Mouse (Mus musculus) lung, postnatal 0 days (tissue): ENCODE data around the gene Spp2. TPM values are rescaled to one million over a fixed set of nuclear protein-coding genes. Genes with fewer than 3 reads are reported as not detected.

Experiments
- ATAC-seq: fragments of 200-750 bp; cut with Nextera tagmentation; 2 replicates; pipeline ENCODE4 v1.8.0; 2017; ENCODE audit warnings: moderate library complexity
- DNase-seq: peaks from one replicate; pipeline ENCODE4 v3.0.0-alpha.2; 2016; ENCODE audit warnings: low spot score
- H3K27ac ChIP-seq: fragments of 300-500 bp; sonication (generic); 2 replicates; pipeline ENCODE4 v1.5.1; 2014; ENCODE audit warnings: antibody characterized with exemption, mild to moderate bottlenecking, low read length, mixed read lengths
- H3K27me3 ChIP-seq: fragments of 300-500 bp; sonication (generic); replicated peaks from 2 replicates; pipeline ENCODE4 v1.6.1; 2014; ENCODE audit warnings: low read length, mixed read lengths; ENCODE audit not compliant: insufficient read depth
- H3K36me3 ChIP-seq: fragments of 300-500 bp; sonication (generic); 2 replicates; pipeline ENCODE4 v1.6.1; 2014; ENCODE audit warnings: low read length, mixed read lengths; ENCODE audit not compliant: insufficient read depth
- H3K4me1 ChIP-seq: fragments of 300-500 bp; sonication (generic); 2 replicates; pipeline ENCODE4 v1.6.1; 2014; ENCODE audit warnings: antibody characterized with exemption, low read depth, low read length, mixed read lengths; ENCODE audit not compliant: insufficient read depth
- H3K4me2 ChIP-seq: fragments of 300-500 bp; sonication (generic); replicated peaks from 2 replicates; pipeline ENCODE4 v1.6.1; 2014; ENCODE audit warnings: low read depth, mild to moderate bottlenecking, low read length, moderate library complexity, mixed read lengths
- H3K4me3 ChIP-seq: fragments of 300-500 bp; sonication (generic); 2 replicates; pipeline ENCODE4 v1.5.1; 2014; ENCODE audit warnings: low read depth, low read length
- H3K9ac ChIP-seq: fragments of 300-500 bp; sonication (generic); replicated peaks from 2 replicates; pipeline ENCODE4 v1.6.1; 2014; ENCODE audit warnings: low read depth, mild to moderate bottlenecking
- H3K9me3 ChIP-seq: fragments of 300-500 bp; sonication (generic); 2 replicates; pipeline ENCODE4 v1.6.1; 2016; ENCODE audit warnings: low read length, mixed read lengths
- CTCF ChIP-seq: IDR thresholded peaks from 2 replicates; pipeline ENCODE4 v1.5.1; 2016; ENCODE audit warnings: antibody characterized with exemption, mild to moderate bottlenecking
- EP300 ChIP-seq: IDR thresholded peaks from 2 replicates; pipeline ENCODE4 v1.6.1; 2016; ENCODE audit warnings: antibody characterized with exemption, mild to moderate bottlenecking, control low read depth
- WGBS: fragments of 180-500 bp; shearing (Covaris S2); extraction: QIAGEN DNeasy Blood & Tissue Kit; methylation state at CpG from one replicate; pipeline ENCODE4 v1.1.7; 2014; 5-methylcytosine and 5-hydroxymethylcytosine counted together
- polyA plus RNA-seq: library from polyadenylated mRNA; unstranded; fragments of >200 nt; fragmentation: Nextera tagmentation; extraction: Ambion mirVana; gene quantifications from 2 replicates; pipeline ENCODE4 v1.2.1, GENCODE M21; 2015

Spp2 gene
- polyA plus RNA-seq, 1 experiment from 2014 or later = not detected

DNA sequence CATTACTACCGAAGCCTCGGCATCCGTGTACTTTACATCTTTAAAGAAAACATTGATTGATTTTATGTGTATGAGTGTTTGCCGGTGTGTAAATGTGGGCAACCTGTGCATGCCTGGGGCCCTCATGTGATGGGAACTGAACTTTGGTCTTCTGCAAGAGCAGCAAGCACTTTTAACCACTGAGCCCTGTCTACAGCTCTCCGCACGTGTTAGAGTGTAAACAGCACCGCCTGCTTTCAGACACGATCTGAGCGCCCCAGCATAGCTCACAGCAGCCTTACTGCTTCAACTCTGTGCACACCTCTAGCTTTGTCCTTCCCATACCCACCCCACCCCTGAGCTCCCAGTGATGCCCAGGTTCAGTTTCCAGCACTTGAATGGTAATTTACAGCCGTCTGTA, 15.3 kb downstream of the Spp2 start:
- Histone ChIP-seq H3K4me3 (no peak overlapping the region), H3K4me1 (no peaks in the 10 kb centered on the region), H3K36me3 (no peaks in the 10 kb centered on the region), H3K9ac (no peak overlapping the region), H3K27ac (no peak overlapping the region), H3K4me2 (no peak overlapping the region), H3K27me3 (no peaks in the 10 kb centered on the region), H3K9me3 (no peaks in the 10 kb centered on the region)
- TF ChIP-seq CTCF (no peak), EP300 (no peak)
- no peak for DNase-seq
- ATAC-seq = no peak
- WGBS = 61% methylated on average over 10 of the region's 10 CpGs

GRCm38 (mm10) chr1:88422846-88423395, 16.2 kb downstream of the Spp2 start:
- DNase-seq = no peak
- no peaks in the 10 kb centered on the region for H3K36me3 ChIP-seq
- no peak overlapping the region for H3K9ac ChIP-seq
- ATAC-seq = no peak
- H3K27ac ChIP-seq = no peak overlapping the region
- no peak overlapping the region for H3K4me2 ChIP-seq
- no peaks in the 10 kb centered on the region for H3K27me3 ChIP-seq
- no peaks in the 10 kb centered on the region for H3K9me3 ChIP-seq
- H3K4me1 ChIP-seq = no peaks in the 10 kb centered on the region
- TF ChIP-seq EP300 (no peak), CTCF (no peak)
- WGBS = 58% methylated on average over 7 of the region's 7 CpGs
- no peak overlapping the region for H3K4me3 ChIP-seq

GRCm38 (mm10) chr1:88424602-88425252, 18.0 kb downstream of the Spp2 start:
- Histone ChIP-seq H3K4me2 (no peak overlapping the region), H3K27ac (no peak overlapping the region), H3K9ac (no peak overlapping the region), H3K36me3 (no peaks in the 10 kb centered on the region), H3K4me3 (no peak overlapping the region), H3K9me3 (no peaks in the 10 kb centered on the region), H3K27me3 (no peaks in the 10 kb centered on the region), H3K4me1 (no peaks in the 10 kb centered on the region)
- ATAC-seq (peak; percentile 40; the same call in 1 of the 2 replicates), DNase-seq (peak; percentile 78)
- TF ChIP-seq CTCF (peak; percentile 98), EP300 (no peak)
- WGBS = 20% methylated on average over 8 of the region's 8 CpGs

DNA sequence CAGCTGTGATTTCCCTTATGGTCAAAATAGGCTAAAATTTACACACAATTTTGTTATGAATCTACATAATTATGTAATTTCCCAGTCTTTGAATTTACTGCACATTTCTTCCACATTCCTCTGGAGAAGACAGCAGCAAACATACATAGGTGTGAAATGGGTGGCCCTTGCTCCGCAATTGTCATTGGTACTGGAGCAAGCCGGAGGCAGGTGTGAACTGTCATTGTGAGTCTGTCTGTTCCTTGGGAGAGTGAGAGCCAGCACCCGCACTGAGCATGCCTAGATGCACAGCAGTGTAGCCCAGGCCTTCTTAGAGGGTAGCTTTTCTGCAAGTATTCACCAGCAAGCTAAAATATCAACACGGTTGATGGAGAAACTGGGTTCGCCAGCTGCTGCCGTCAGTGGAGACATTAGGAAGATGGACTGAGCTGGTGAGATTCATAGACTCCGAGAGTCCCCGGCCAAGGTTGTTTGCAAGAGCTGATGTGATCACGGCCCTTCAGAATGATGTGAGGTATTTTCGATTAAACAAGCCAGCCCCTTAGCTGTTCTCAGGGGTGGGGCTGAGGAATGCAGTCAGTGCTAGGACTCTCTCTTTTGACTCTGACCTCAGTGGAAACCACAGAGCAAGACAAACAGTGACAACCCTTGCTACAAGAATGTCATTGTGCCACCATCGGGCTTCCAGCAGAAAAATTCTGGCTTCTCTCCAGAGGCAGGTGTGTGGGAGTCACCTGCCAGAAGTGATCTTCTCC, 21.4 kb downstream of the Spp2 start:
- H3K9ac ChIP-seq = no peak overlapping the region
- no peak for TF ChIP-seq CTCF
- TF ChIP-seq EP300 = peak; percentile 88
- no peak overlapping the region for H3K4me2 ChIP-seq
- H3K27ac ChIP-seq = peak overlapping the region; percentile 75
- no peaks in the 10 kb centered on the region for H3K9me3 ChIP-seq
- no peaks in the 10 kb centered on the region for H3K36me3 ChIP-seq
- peak; percentile 89 for DNase-seq
- ATAC-seq = peak; percentile 93
- H3K27me3 ChIP-seq = no peaks in the 10 kb centered on the region
- 41% methylated on average over 11 of the region's 11 CpGs for WGBS
- no peaks in the 10 kb centered on the region for H3K4me1 ChIP-seq
- no peak overlapping the region for H3K4me3 ChIP-seq

DNA sequence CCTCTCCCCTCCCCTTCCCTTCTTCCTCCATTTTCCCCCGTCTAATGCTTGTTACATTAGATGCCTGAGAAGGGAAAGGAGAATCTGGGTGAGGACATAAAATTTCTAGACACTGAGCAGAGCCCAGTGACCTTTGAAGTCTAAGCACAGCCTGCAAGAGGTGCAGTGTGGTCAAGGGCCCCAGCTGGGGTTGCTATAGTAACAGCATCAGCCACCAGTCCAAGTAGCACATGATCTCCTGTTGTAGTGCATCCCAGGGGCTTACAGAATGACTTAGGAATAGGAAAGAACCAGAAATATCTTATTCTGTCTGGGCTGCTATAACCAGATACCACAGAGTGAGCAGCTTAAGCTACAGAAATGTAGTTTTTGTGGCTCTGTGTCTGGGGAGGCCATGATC, 22.7 kb downstream of the Spp2 start:
- Histone ChIP-seq H3K36me3 (no peaks in the 10 kb centered on the region), H3K27me3 (no peaks in the 10 kb centered on the region), H3K4me2 (no peak overlapping the region), H3K27ac (no peak overlapping the region), H3K4me3 (no peak overlapping the region), H3K9ac (no peak overlapping the region), H3K9me3 (no peaks in the 10 kb centered on the region), H3K4me1 (no peaks in the 10 kb centered on the region)
- no peak for DNase-seq
- no peak for TF ChIP-seq CTCF
- no peak for TF ChIP-seq EP300
- no peak for ATAC-seq
- 36% methylated on average over 1 of the region's 1 CpGs for WGBS

DNA sequence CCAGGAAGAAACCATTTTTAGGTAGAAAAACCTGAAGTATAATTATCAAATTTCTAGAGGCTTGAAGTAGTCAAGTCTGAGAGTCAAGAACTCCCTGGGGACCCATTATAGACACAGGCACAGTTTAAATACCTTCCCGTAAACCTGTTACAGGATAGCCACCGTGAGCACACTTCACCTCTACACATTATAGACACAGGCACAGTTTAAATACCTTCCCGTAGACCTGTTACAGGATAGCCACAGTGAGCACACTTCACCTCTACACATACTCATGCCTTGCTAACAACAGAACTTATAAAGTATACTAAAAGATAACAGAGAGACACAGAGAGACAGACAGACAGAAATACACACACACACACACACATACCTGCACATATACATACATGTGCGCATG, 24.5 kb downstream of the Spp2 start:
- DNase-seq (peak; percentile 64), ATAC-seq (peak; percentile 48)
- Histone ChIP-seq H3K36me3 (no peaks in the 10 kb centered on the region), H3K4me3 (no peak overlapping the region), H3K4me1 (no peaks in the 10 kb centered on the region), H3K4me2 (no peak overlapping the region), H3K27me3 (no peaks in the 10 kb centered on the region), H3K27ac (no peak overlapping the region), H3K9me3 (no peaks in the 10 kb centered on the region), H3K9ac (no peak overlapping the region)
- TF ChIP-seq CTCF (no peak), EP300 (peak; percentile 50; the same call in 1 of the 2 replicates)
- WGBS = 72% methylated on average over 4 of the region's 4 CpGs
